22 mouse cellular contexts compared by ENCODE assay signal in genomic region chr4:125420561-125421241, GRCm38 (mm10).
DNase-seq lines count a peak whose midpoint lies in the region; ATAC-seq and TF ChIP-seq lines count a peak whose summit lies in the region.
"Had no signal": no experiment of that assay in that cellular context is flagged by ENCODE, and none has a peak within 500 bp of the region (broad histone marks: within the 10 kb centered on the region; RNA-seq: fewer than 3 reads in every experiment).

No protein-coding gene starts in this region.

- H3K36me3 ChIP-seq in embryonic facial prominence, embryonic 14.5 days (ENCODE audit: control insufficient read depth, insufficient read depth, low read length), result no peaks in the 10 kb centered on the region
- H3K36me3 ChIP-seq in embryonic facial prominence, embryonic 10.5 days (replicated peaks), result no peaks in the 10 kb centered on the region
- no peaks in the 10 kb centered on the region for H3K36me3 ChIP-seq in thymus, adult 2 months (ENCODE audit: control insufficient read depth, insufficient read depth, low read length)
- no peaks in the 10 kb centered on the region for H3K36me3 ChIP-seq in limb, embryonic 14.5 days (ENCODE audit: control insufficient read depth, insufficient read depth, low read length)
- no peaks in the 10 kb centered on the region for H3K36me3 ChIP-seq in lung, postnatal 0 days (ENCODE audit: insufficient read depth, low read length)
- H3K36me3 ChIP-seq: forebrain, embryonic 10.5 days; heart, embryonic 13.5 days; hindbrain, embryonic 12.5 days; kidney, embryonic 15.5 days; midbrain, embryonic 12.5 days had no signal

- peak; percentile 43 for DNase-seq in embryonic facial prominence, embryonic 14.5 days (ENCODE audit: low spot score)
- no peak for DNase-seq in embryonic facial prominence, embryonic 10.5 days (ENCODE audit: low spot score)
- DNase-seq in thymus, adult 2 months, result peak; percentile 9
- DNase-seq in thymus, postnatal 0 days (ENCODE audit: low spot score), result no peak
- no peak for DNase-seq in limb, embryonic 14.5 days (ENCODE audit: low spot score)
- DNase-seq in adrenal gland, adult 18-20 months (ENCODE audit: low spot score in 2 of 2), result no peak
- no peak for DNase-seq in lung, postnatal 0 days (ENCODE audit: low spot score)
- DNase-seq: adrenal gland, adult 2 months; gastrocnemius, postnatal 14 days; heart, postnatal 14 days; kidney, postnatal 4 days; liver, postnatal 0 days; lung, postnatal 10 days; right cerebral cortex, postnatal 25 days had no signal

- H3K4me3 ChIP-seq in embryonic facial prominence, embryonic 14.5 days (ENCODE audit: low read depth, low read length), result no peak overlapping the region
- H3K4me3 ChIP-seq in embryonic facial prominence, embryonic 10.5 days, result no peak overlapping the region
- H3K4me3 ChIP-seq in thymus, adult 2 months (ENCODE audit: control insufficient read depth, insufficient read depth, low read length), result no peak overlapping the region
- no peak overlapping the region for H3K4me3 ChIP-seq in limb, embryonic 14.5 days (replicated peaks; ENCODE audit: low read length)
- no peak overlapping the region for H3K4me3 ChIP-seq in lung, postnatal 0 days (ENCODE audit: low read depth, low read length)
- H3K4me3 ChIP-seq: forebrain, embryonic 10.5 days; heart, embryonic 13.5 days; hindbrain, embryonic 12.5 days; kidney, embryonic 15.5 days; midbrain, embryonic 12.5 days had no signal

- H3K4me1 ChIP-seq in embryonic facial prominence, embryonic 14.5 days (ENCODE audit: control insufficient read depth, insufficient read depth, low read length), result no peaks in the 10 kb centered on the region
- H3K4me1 ChIP-seq in embryonic facial prominence, embryonic 10.5 days, result peaks cover 42% of the 10 kb centered on the region
- H3K4me1 ChIP-seq in thymus, adult 2 months (replicated peaks; ENCODE audit: control insufficient read depth, insufficient read depth, low read length), result no peaks in the 10 kb centered on the region
- peaks cover 3% of the 10 kb centered on the region; the same call in 1 of the 2 replicates for H3K4me1 ChIP-seq in limb, embryonic 14.5 days (ENCODE audit: control insufficient read depth, insufficient read depth, low read length)
- H3K4me1 ChIP-seq in lung, postnatal 0 days (ENCODE audit: insufficient read depth, low read depth, low read length), result no peaks in the 10 kb centered on the region
- H3K4me1 ChIP-seq: heart, embryonic 13.5 days had no signal

- TF ChIP-seq CTCF in thymus, adult 2 months (IDR thresholded peaks at IDR 0.05; ENCODE audit: borderline replicate concordance, control insufficient read depth, extremely low read depth, insufficient read depth, low read length, poor library complexity), result no peak
- TF ChIP-seq CTCF in lung, postnatal 0 days (IDR thresholded peaks at IDR 0.05), result no peak

- 0 out of 2 replicates have a peak, but pooled peaks have one; percentile 44 for ATAC-seq in embryonic facial prominence, embryonic 14.5 days (ENCODE audit: low read depth)
- peak; percentile 65; the same call in 1 of the 2 replicates for ATAC-seq in limb, embryonic 14.5 days (ENCODE audit: low FRiP score, low read depth)
- no peak for ATAC-seq in lung, postnatal 0 days
- ATAC-seq: forebrain, embryonic 16.5 days; intestine, postnatal 0 days; liver, postnatal 0 days had no signal

- H3K9me3 ChIP-seq in embryonic facial prominence, embryonic 14.5 days (ENCODE audit: control insufficient read depth, low read length), result no peaks in the 10 kb centered on the region
- no peaks in the 10 kb centered on the region for H3K9me3 ChIP-seq in embryonic facial prominence, embryonic 10.5 days
- H3K9me3 ChIP-seq in limb, embryonic 14.5 days (ENCODE audit: control insufficient read depth, low read length), result no peaks in the 10 kb centered on the region
- H3K9me3 ChIP-seq in lung, postnatal 0 days (ENCODE audit: low read length), result no peaks in the 10 kb centered on the region
- H3K9me3 ChIP-seq: forebrain, embryonic 10.5 days; heart, embryonic 13.5 days; hindbrain, embryonic 12.5 days; kidney, embryonic 15.5 days; midbrain, embryonic 12.5 days had no signal

- H3K27me3 ChIP-seq in embryonic facial prominence, embryonic 14.5 days (replicated peaks; ENCODE audit: control insufficient read depth, insufficient read depth, low read length), result no peaks in the 10 kb centered on the region
- H3K27me3 ChIP-seq in embryonic facial prominence, embryonic 10.5 days (replicated peaks; ENCODE audit: low read depth, poor library complexity, severe bottlenecking), result peaks cover 47% of the 10 kb centered on the region
- H3K27me3 ChIP-seq in thymus, adult 2 months (ENCODE audit: control insufficient read depth, insufficient read depth, low read length), result no peaks in the 10 kb centered on the region
- H3K27me3 ChIP-seq in limb, embryonic 14.5 days (ENCODE audit: control insufficient read depth, insufficient read depth, low read length), result no peaks in the 10 kb centered on the region
- no peaks in the 10 kb centered on the region for H3K27me3 ChIP-seq in lung, postnatal 0 days (replicated peaks; ENCODE audit: insufficient read depth, low read length)

- no peak overlapping the region for H3K4me2 ChIP-seq in embryonic facial prominence, embryonic 14.5 days (ENCODE audit: low read depth, low read length)
- H3K4me2 ChIP-seq in limb, embryonic 14.5 days (replicated peaks; ENCODE audit: low read depth, low read length, severe bottlenecking), result no peak overlapping the region
- no peak overlapping the region for H3K4me2 ChIP-seq in lung, postnatal 0 days (replicated peaks; ENCODE audit: low read depth, low read length)
- H3K4me2 ChIP-seq: heart, embryonic 13.5 days; hindbrain, embryonic 12.5 days; kidney, embryonic 15.5 days; liver, embryonic 11.5 days; midbrain, embryonic 12.5 days had no signal

- H3K9ac ChIP-seq in embryonic facial prominence, embryonic 14.5 days (ENCODE audit: low read depth, low read length), result no peak overlapping the region
- no peak overlapping the region for H3K9ac ChIP-seq in limb, embryonic 14.5 days (ENCODE audit: low read depth, low read length, severe bottlenecking)
- H3K9ac ChIP-seq in lung, postnatal 0 days (replicated peaks; ENCODE audit: low read depth), result no peak overlapping the region
- H3K9ac ChIP-seq: heart, embryonic 13.5 days; hindbrain, embryonic 12.5 days; kidney, embryonic 15.5 days; liver, postnatal 0 days; midbrain, embryonic 12.5 days had no signal

- WGBS in embryonic facial prominence, embryonic 14.5 days, result 28% methylated on average over 5 of the region's 5 CpGs
- 44% methylated on average over 5 of the region's 5 CpGs for WGBS in embryonic facial prominence, embryonic 10.5 days
- 83% methylated on average over 5 of the region's 5 CpGs for WGBS in thymus, adult 2 months
- WGBS in limb, embryonic 14.5 days, result 22% methylated on average over 5 of the region's 5 CpGs
- 55% methylated on average over 5 of the region's 5 CpGs for WGBS in lung, postnatal 0 days

- no peak for TF ChIP-seq POLR2A in thymus, adult 2 months (IDR thresholded peaks at IDR 0.05; ENCODE audit: control insufficient read depth, extremely low read depth, insufficient read depth, low read length, poor library complexity)
- no peak for TF ChIP-seq POLR2A in limb, embryonic 14.5 days (IDR thresholded peaks at IDR 0.05; ENCODE audit: borderline replicate concordance, extremely low read depth, insufficient read depth, insufficient read length)

- TF ChIP-seq EP300 in lung, postnatal 0 days (IDR thresholded peaks at IDR 0.05), result no peak

- H3K27ac ChIP-seq in embryonic facial prominence, embryonic 14.5 days (replicated peaks; ENCODE audit: low read depth, low read length), result no peak overlapping the region
- H3K27ac ChIP-seq in embryonic facial prominence, embryonic 10.5 days (replicated peaks), result no peak overlapping the region
- H3K27ac ChIP-seq in thymus, adult 2 months (ENCODE audit: control insufficient read depth, insufficient read depth, low read length), result no peak overlapping the region
- no peak overlapping the region for H3K27ac ChIP-seq in limb, embryonic 14.5 days (replicated peaks; ENCODE audit: low read depth, low read length)
- no peak overlapping the region for H3K27ac ChIP-seq in lung, postnatal 0 days (ENCODE audit: low read length)
- H3K27ac ChIP-seq: heart, embryonic 13.5 days; hindbrain, embryonic 12.5 days; kidney, embryonic 15.5 days; midbrain, embryonic 12.5 days had no signal

Comparison
In these comparisons a context has a peak if more than half of its experiments do, and no peak if none do; other contexts are left out.
1. DNase-seq: peak in embryonic facial prominence, embryonic 14.5 days (single experiment) and thymus, adult 2 months (single experiment); none in embryonic facial prominence, embryonic 10.5 days (single experiment), thymus, postnatal 0 days (single experiment), limb, embryonic 14.5 days (single experiment), adrenal gland, adult 18-20 months (0 of 2) and lung, postnatal 0 days (single experiment).